Mouse (Mus musculus) embryo, embryonic 10.5 days (tissue): ENCODE results near the gene Elof1.
A peak's percentile ranks its signal among the peaks of the same experiment; 100 is the strongest.

ENCODE experiments used
- DNase-seq: peaks from one replicate; pipeline ENCODE4 v3.0.0-alpha.2; 2015; ENCODE audit warnings: low spot score

The Elof1 gene

GRCm38 (mm10) chr9:22136765-22137547, 20.0 kb upstream of the Elof1 start:
- DNase-seq: peak; percentile 73

- DNase-seq: no peak
Observed at GRCm38 (mm10) chr9:22135644-22136390, 18.8 kb upstream of the Elof1 start, which contains the start of gene Acp5. TSS of gene Acp5 (minus strand) at chr9:22135711.

GRCm38 (mm10) chr9:22134988-22135643, 18.1 kb upstream of the Elof1 start:
- DNase-seq: no peak

GRCm38 (mm10) chr9:22134246-22134890, 17.4 kb upstream of the Elof1 start:
- no peak for DNase-seq

GRCm38 (mm10) chr9:22132220-22132619, 15.2 kb upstream of the Elof1 start:
- no peak for DNase-seq

GRCm38 (mm10) chr9:22131226-22131981, 14.4 kb upstream of the Elof1 start:
- DNase-seq: peak; percentile 65

- DNase-seq: no peak
Observed at GRCm38 (mm10) chr9:22125246-22126027, 8.5 kb upstream of the Elof1 start.

- DNase-seq: no peak
Observed at GRCm38 (mm10) chr9:22124169-22124568, 7.2 kb upstream of the Elof1 start.

GRCm38 (mm10) chr9:22123069-22123609, 6.2 kb upstream of the Elof1 start:
- no peak for DNase-seq

GRCm38 (mm10) chr9:22122005-22122404, 5.0 kb upstream of the Elof1 start:
- no peak for DNase-seq

GRCm38 (mm10) chr9:22121545-22121944, 4.6 kb upstream of the Elof1 start:
- no peak for DNase-seq

- no peak for DNase-seq
Observed at GRCm38 (mm10) chr9:22119543-22119942, 2.6 kb upstream of the Elof1 start.

GRCm38 (mm10) chr9:22117754-22118456, 933 bp upstream of the Elof1 start:
- peak; percentile 77 for DNase-seq

GRCm38 (mm10) chr9:22116086-22116485, 886 bp downstream of the Elof1 start:
- peak; percentile 41 for DNase-seq

GRCm38 (mm10) chr9:22115635-22116034, 1.3 kb downstream of the Elof1 start:
- DNase-seq: no peak

GRCm38 (mm10) chr9:22108194-22108593, 8.8 kb downstream of the Elof1 start:
- no peak for DNase-seq

GRCm38 (mm10) chr9:22099922-22100321, 17.1 kb downstream of the Elof1 start:
- DNase-seq: peak; percentile 40

- peak; percentile 31 for DNase-seq
Observed at GRCm38 (mm10) chr9:22098993-22099696, 17.8 kb downstream of the Elof1 start, which contains the start of gene Cnn1. TSS of gene Cnn1 (plus strand) at chr9:22099216.

- DNase-seq: peak; percentile 87
Observed at GRCm38 (mm10) chr9:22095854-22096307, 21.1 kb downstream of the Elof1 start.
